Mouse (Mus musculus) neural tube, embryonic 11.5 days (tissue): ENCODE results near the gene I0C0044D17Rik. TPM values are rescaled to one million over a fixed set of nuclear protein-coding genes. Genes with fewer than 3 reads are reported as not detected.

Source experiments
- ATAC-seq: fragments of 200-750 bp; cut with Nextera tagmentation; 2 replicates; pipeline ENCODE4 v1.8.0; 2017; ENCODE audit warnings: moderate number of reproducible peaks, mild to moderate bottlenecking, moderate TSS enrichment, moderate library complexity; ENCODE audit not compliant: insufficient read depth, low FRiP score, low TSS enrichment
- DNase-seq: peaks from one replicate; pipeline ENCODE4 v3.0.0-alpha.2; 2015; ENCODE audit warnings: low spot score
- H3K27ac ChIP-seq: fragments of 300-500 bp; sonication (generic); 2 replicates; pipeline ENCODE4 v1.5.1; 2014; ENCODE audit warnings: low read depth, mild to moderate bottlenecking, low read length
- H3K27me3 ChIP-seq: fragments of 300-500 bp; sonication (generic); 2 replicates; pipeline ENCODE4 v1.6.1; 2014; ENCODE audit warnings: mild to moderate bottlenecking, low read length, mixed read lengths; ENCODE audit not compliant: control insufficient read depth, insufficient read depth
- H3K36me3 ChIP-seq: fragments of 300-500 bp; sonication (generic); 2 replicates; pipeline ENCODE4 v1.6.1; 2014; ENCODE audit warnings: mild to moderate bottlenecking, low read length, moderate library complexity, mixed read lengths; ENCODE audit not compliant: control insufficient read depth, insufficient read depth
- H3K4me1 ChIP-seq: fragments of 300-500 bp; sonication (generic); 2 replicates; pipeline ENCODE4 v1.6.1; 2014; ENCODE audit warnings: low read length, mixed read lengths; ENCODE audit not compliant: control insufficient read depth, insufficient read depth
- H3K4me2 ChIP-seq: fragments of 300-500 bp; sonication (generic); 2 replicates; pipeline ENCODE4 v1.6.1; 2014; ENCODE audit warnings: low read depth, mild to moderate bottlenecking, moderate library complexity
- H3K4me3 ChIP-seq: fragments of 300-500 bp; sonication (generic); 2 replicates; pipeline ENCODE4 v1.5.1; 2014; ENCODE audit warnings: low read depth, low read length
- H3K9ac ChIP-seq: fragments of 300-500 bp; sonication (generic); 2 replicates; pipeline ENCODE4 v1.6.1; 2014; ENCODE audit warnings: mild to moderate bottlenecking, low read length
- H3K9me3 ChIP-seq: fragments of 300-500 bp; sonication (generic); 2 replicates; pipeline ENCODE4 v1.6.1; 2016; ENCODE audit warnings: low read length; ENCODE audit not compliant: control insufficient read depth
- WGBS: fragments of 180-500 bp; shearing (Covaris S2); extraction: QIAGEN DNeasy Blood & Tissue Kit; methylation state at CpG from one replicate; pipeline ENCODE4 v1.1.7; 2014; 5-methylcytosine and 5-hydroxymethylcytosine counted together
- polyA plus RNA-seq: library from polyadenylated mRNA; unstranded; fragments of >200 nt; fragmentation: Nextera tagmentation; extraction: Ambion mirVana; gene quantifications from 2 replicates; pipeline ENCODE4 v1.2.1, GENCODE M21; 2014

I0C0044D17Rik gene
- polyA plus RNA-seq, 1 experiment from 2014 or later, result not detected

GRCm38 (mm10) chr4:98776721-98777427 is 46.8 kb downstream of the I0C0044D17Rik start:
- H3K9me3 ChIP-seq, result no peaks in the 10 kb centered on the region
- no peak for ATAC-seq
- no peak overlapping the region for H3K27ac ChIP-seq

GRCm38 (mm10) chr4:98773785-98774184 is 49.9 kb downstream of the I0C0044D17Rik start:
- H3K4me2 ChIP-seq, result no peak overlapping the region
- ATAC-seq (no peak), DNase-seq (no peak)
- H3K9ac ChIP-seq, result no peak overlapping the region
- no peak overlapping the region for H3K4me3 ChIP-seq
- no peaks in the 10 kb centered on the region for H3K4me1 ChIP-seq
- 91% methylated on average over 5 of the region's 5 CpGs for WGBS
- no peaks in the 10 kb centered on the region for H3K9me3 ChIP-seq
- H3K36me3 ChIP-seq, result no peaks in the 10 kb centered on the region
- no peaks in the 10 kb centered on the region for H3K27me3 ChIP-seq
- H3K27ac ChIP-seq, result no peak overlapping the region

More at GRCm38 (mm10) chr4:98776721-98777427, 46.8 kb downstream of the I0C0044D17Rik start:
- 77% methylated on average over 10 of the region's 10 CpGs for WGBS
- H3K4me1 ChIP-seq, result no peaks in the 10 kb centered on the region
- no peak overlapping the region for H3K4me3 ChIP-seq
- no peak for DNase-seq
- no peaks in the 10 kb centered on the region for H3K27me3 ChIP-seq
- H3K4me2 ChIP-seq, result no peak overlapping the region
- H3K9ac ChIP-seq, result no peak overlapping the region
- H3K36me3 ChIP-seq, result no peaks in the 10 kb centered on the region; the same call in 1 of the 2 replicates

Other genes starting within 250 kb of the I0C0044D17Rik start
- gene L1td1, start 97.1 kb downstream of the I0C0044D17Rik start, polyA plus RNA-seq, result 0.20 TPM in 1 of 2 replicates, not detected in the other
- gene Kank4, start 6.3 kb downstream of the I0C0044D17Rik start, polyA plus RNA-seq, result 0.98 and 0.99 TPM in 2 replicates
- 114 and 120 TPM in 2 replicates for gene Usp1, start 100.0 kb upstream of the I0C0044D17Rik start, polyA plus RNA-seq
- 0.58 and 1.3 TPM in 2 replicates for gene Angptl3, start 207.1 kb upstream of the I0C0044D17Rik start, polyA plus RNA-seq